Mouse (Mus musculus) heart, adult 2 months (tissue): ENCODE measurements around the gene Dach1. TPM values are rescaled to one million over a fixed set of nuclear protein-coding genes. Genes with fewer than 3 reads are reported as not detected.

ENCODE experiments used
- DNase-seq, 2 experiments: peaks; one replicate each; pipeline ENCODE4 v3.0.0; 2021
- H3K27ac ChIP-seq: fragments of 200-600 bp; 2 replicates; pipeline ENCODE4 v1.8.1; 2022
- H3K27me3 ChIP-seq: fragments of 200-500 bp; 2 replicates; pipeline ENCODE4 v1.6.1; 2012; ENCODE audit warnings: mild to moderate bottlenecking, low read length, inconsistent platforms, mixed read lengths; ENCODE audit not compliant: control insufficient read depth, insufficient read depth
- H3K36me3 ChIP-seq: fragments of 200-500 bp; 2 replicates; pipeline ENCODE4 v1.6.1; 2012; ENCODE audit warnings: low read length, inconsistent platforms; ENCODE audit not compliant: control insufficient read depth, insufficient read depth
- H3K4me1 ChIP-seq: fragments of 200-500 bp; 2 replicates; pipeline ENCODE4 v1.6.1; 2011; ENCODE audit warnings: low read length; ENCODE audit not compliant: control insufficient read depth, insufficient read depth
- H3K4me3 ChIP-seq: fragments of 200-600 bp; 2 replicates; pipeline ENCODE4 v1.8.1; 2022
- H3K79me2 ChIP-seq: fragments of 200-500 bp; replicated peaks from 2 replicates; pipeline ENCODE4 v1.6.1; 2012; ENCODE audit warnings: mild to moderate bottlenecking, inconsistent platforms, low read length, moderate library complexity, mixed read lengths; ENCODE audit not compliant: control insufficient read depth, insufficient read depth
- H3K9ac ChIP-seq: fragments of 200-500 bp; 2 replicates; pipeline ENCODE4 v1.6.1; 2012; ENCODE audit warnings: low read depth, mild to moderate bottlenecking, control low read depth, inconsistent platforms, low read length, mixed read lengths
- CTCF ChIP-seq: fragments of 200-600 bp; IDR thresholded peaks from 2 replicates; pipeline ENCODE4 v1.8.1; 2022; ENCODE audit warnings: antibody characterized with exemption, mild to moderate bottlenecking, moderate library complexity
- EP300 ChIP-seq: fragments of 200-500 bp; IDR thresholded peaks from 2 replicates; pipeline ENCODE4 v1.6.1; 2011; ENCODE audit warnings: low read depth, low read length, control low read depth; ENCODE audit not compliant: insufficient read depth
- POLR2A ChIP-seq: fragments of 200-500 bp; IDR thresholded peaks from 2 replicates; pipeline ENCODE4 v1.6.1; 2011; ENCODE audit warnings: mild to moderate bottlenecking, low read depth, low read length, control low read depth; ENCODE audit not compliant: insufficient read depth
- WGBS: fragments of 180-500 bp; shearing (Covaris S2); methylation state at CpG from one replicate; pipeline ENCODE4 v1.1.7; 2018; 5-methylcytosine and 5-hydroxymethylcytosine counted together
- intact Hi-C: fragments of 180-260 bp; cut with DNase I; formaldehyde crosslinking; loops from one replicate; pipeline ENCODE4 v1.15.1; 2025
- polyA plus RNA-seq: library from polyadenylated mRNA; depleted of rRNA; stranded (reverse); fragments of >200 nt; gene quantifications from 2 replicates; pipeline ENCODE4 v1.2.3, GENCODE M21; 2012
- total RNA-seq, 2 experiments: library from RNA; stranded (reverse); gene quantifications; 2 replicates each; pipeline ENCODE4 v1.2.3; 2021

Dach1 gene
- total and polyA plus RNA-seq, 3 experiments: 2.7 to 8.4 (median 7.7) TPM

GRCm38 (mm10) chr14:98123032-98123431, 46.5 kb downstream of the Dach1 start:
- H3K36me3 ChIP-seq: peaks cover 2% of the 10 kb centered on the region
- no peak overlapping the region for H3K4me3 ChIP-seq
- WGBS: 31% methylated on average over 1 of the region's 1 CpGs
- H3K4me1 ChIP-seq: no peaks in the 10 kb centered on the region; the same call in 1 of the 2 replicates
- DNase-seq: peak in 1 of 2 experiments; percentile 14
- H3K9ac ChIP-seq: no peak overlapping the region
- H3K79me2 ChIP-seq: no peaks in the 10 kb centered on the region
- no peaks in the 10 kb centered on the region for H3K27me3 ChIP-seq
- no peak overlapping the region for H3K27ac ChIP-seq
- TF ChIP-seq POLR2A (no peak), CTCF (no peak), EP300 (no peak)
- intact Hi-C loops: no loop called here

DNA sequence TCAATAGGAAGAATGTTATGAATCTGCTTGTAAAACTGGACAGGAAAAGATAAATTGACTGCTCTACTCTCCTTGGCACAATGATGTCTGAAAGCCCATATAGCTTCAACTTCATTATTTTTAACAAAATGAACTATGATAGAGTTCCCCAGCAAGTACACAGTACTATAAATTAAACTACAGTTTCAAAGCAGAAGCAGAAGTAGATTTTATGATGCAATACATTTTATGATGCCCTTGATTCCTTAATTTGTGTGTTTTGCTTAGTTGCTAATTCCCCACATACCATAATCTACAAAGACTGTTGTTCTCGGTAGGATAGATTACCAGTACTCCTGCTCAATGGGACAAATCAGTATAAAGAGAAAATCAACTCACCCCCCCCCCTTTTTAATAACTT, 52.9 kb downstream of the Dach1 start:
- no peak overlapping the region for H3K9ac ChIP-seq
- intact Hi-C loops: no loop called here
- TF ChIP-seq EP300: no peak
- TF ChIP-seq CTCF: no peak
- TF ChIP-seq POLR2A: no peak
- H3K27ac ChIP-seq: no peak overlapping the region
- 54% methylated on average over 1 of the region's 1 CpGs for WGBS
- H3K27me3 ChIP-seq: no peaks in the 10 kb centered on the region
- H3K4me3 ChIP-seq: no peak overlapping the region
- DNase-seq: no peak
- peaks cover 2% of the 10 kb centered on the region for H3K4me1 ChIP-seq
- peaks cover 5% of the 10 kb centered on the region for H3K36me3 ChIP-seq
- no peaks in the 10 kb centered on the region for H3K79me2 ChIP-seq

- Histone ChIP-seq H3K27me3 (no peaks in the 10 kb centered on the region), H3K27ac (no peak overlapping the region), H3K36me3 (peaks cover 5% of the 10 kb centered on the region), H3K79me2 (no peaks in the 10 kb centered on the region), H3K4me1 (peaks cover 2% of the 10 kb centered on the region), H3K4me3 (no peak overlapping the region), H3K9ac (no peak overlapping the region)
- TF ChIP-seq POLR2A (no peak), CTCF (no peak), EP300 (no peak)
- no peak for DNase-seq
- intact Hi-C loops: no loop called here
- 7% methylated on average over 1 of the region's 1 CpGs for WGBS
These were observed 56.5 kb downstream of the Dach1 start for GRCm38 (mm10) chr14:98113106-98113505.

DNA sequence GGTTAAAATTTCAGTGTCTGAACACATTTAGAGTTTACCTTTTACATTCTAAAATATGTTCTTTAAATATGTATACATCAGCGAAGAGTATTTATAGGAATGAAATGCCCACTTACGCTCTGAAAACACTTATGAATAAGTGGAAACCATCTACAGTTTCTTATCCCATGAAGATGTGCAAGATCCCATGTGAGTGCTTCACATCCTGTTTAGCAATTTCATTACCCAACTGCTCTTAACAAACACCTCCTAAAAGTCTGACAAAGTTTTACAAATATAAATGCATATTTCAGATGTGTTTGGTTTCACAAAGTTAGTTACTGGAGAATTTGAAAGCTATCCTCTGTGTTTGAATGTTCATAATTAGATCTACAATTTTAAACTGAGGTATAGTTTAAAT, 59.6 kb downstream of the Dach1 start:
- Histone ChIP-seq H3K36me3 (peaks cover 5% of the 10 kb centered on the region), H3K4me1 (peaks cover 2% of the 10 kb centered on the region), H3K27me3 (no peaks in the 10 kb centered on the region), H3K79me2 (no peaks in the 10 kb centered on the region), H3K27ac (no peak overlapping the region), H3K4me3 (no peak overlapping the region), H3K9ac (no peak overlapping the region)
- 96% methylated on average over 2 of the region's 2 CpGs for WGBS
- no peak for DNase-seq
- intact Hi-C loops: no loop called here
- TF ChIP-seq POLR2A (no peak), CTCF (no peak)

- no peaks in the 10 kb centered on the region for H3K27me3 ChIP-seq
- no peaks in the 10 kb centered on the region for H3K79me2 ChIP-seq
- DNase-seq: no peak
- H3K9ac ChIP-seq: no peak overlapping the region
- intact Hi-C loops: no loop called here
- TF ChIP-seq POLR2A: no peak
- TF ChIP-seq EP300: no peak
- no peak for TF ChIP-seq CTCF
- 91% methylated on average over 3 of the region's 3 CpGs for WGBS
- no peak overlapping the region for H3K27ac ChIP-seq
- no peak overlapping the region for H3K4me3 ChIP-seq
- H3K36me3 ChIP-seq: peaks cover 3% of the 10 kb centered on the region
- peaks cover 2% of the 10 kb centered on the region for H3K4me1 ChIP-seq
These were observed 60.8 kb downstream of the Dach1 start for GRCm38 (mm10) chr14:98108764-98109163.

GRCm38 (mm10) chr14:98106208-98106607, 63.4 kb downstream of the Dach1 start:
- Histone ChIP-seq H3K79me2 (no peaks in the 10 kb centered on the region), H3K27me3 (no peaks in the 10 kb centered on the region), H3K36me3 (no peaks in the 10 kb centered on the region), H3K4me1 (no peaks in the 10 kb centered on the region), H3K27ac (no peak overlapping the region), H3K4me3 (no peak overlapping the region), H3K9ac (no peak overlapping the region)
- TF ChIP-seq CTCF (no peak), EP300 (no peak), POLR2A (no peak)
- no peak for DNase-seq
- intact Hi-C loops: loop anchor here (1.0 kb wide), 1 partner anchor 13 kb away; no protein-coding TSS in a partner anchor
